Mouse (Mus musculus): ENCODE measurements around the gene Lrrc7. TPM values are rescaled to one million over a fixed set of nuclear protein-coding genes. Genes with fewer than 3 reads are reported as not detected.

The Lrrc7 gene
- total RNA-seq, 2 experiments from 2014 or later: 119 to 126 TPM

GRCm38 (mm10) chr3:158340808-158341207, 221.2 kb downstream of the Lrrc7 start:
- peak overlapping the region; percentile 58 for H3K27ac ChIP-seq

GRCm38 (mm10) chr3:158330085-158330484, 231.9 kb downstream of the Lrrc7 start:
- Histone ChIP-seq H3K27ac (no peak overlapping the region), H3K4me3 (no peak overlapping the region)
- DNase-seq (ENCODE audit: low spot score in 2 of 2): no peak
- no peak for TF ChIP-seq CTCF (conservative IDR thresholded peaks at IDR 0.05)

More at GRCm38 (mm10) chr3:158340808-158341207, 221.2 kb downstream of the Lrrc7 start:
- DNase-seq (ENCODE audit: low spot score in 2 of 2): no peak
- no peak for TF ChIP-seq CTCF (conservative IDR thresholded peaks at IDR 0.05)
- H3K4me3 ChIP-seq: no peak overlapping the region

DNA sequence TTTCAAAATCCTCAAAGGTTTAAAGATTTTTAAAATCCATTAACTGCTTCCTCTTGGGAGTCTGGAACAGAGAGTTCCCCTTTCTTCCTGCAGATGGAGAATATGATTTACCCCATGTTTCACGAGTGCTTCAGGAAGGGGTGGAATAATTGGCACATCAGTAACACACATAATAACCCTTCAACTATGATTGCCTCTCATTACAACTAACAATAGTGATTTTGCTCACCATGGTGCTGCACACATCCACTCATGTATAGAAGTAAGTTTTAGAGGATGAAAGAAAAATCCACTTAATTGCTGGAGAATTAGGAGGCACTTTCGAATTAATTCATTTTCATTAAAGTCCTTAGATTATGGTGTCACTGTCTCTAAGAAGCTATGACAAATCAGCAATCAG, 251.6 kb downstream of the Lrrc7 start:
- DNase-seq (ENCODE audit: low spot score in 2 of 2): no peak
- TF ChIP-seq CTCF (conservative IDR thresholded peaks at IDR 0.05): peak; percentile 28; the same call in 1 of the 2 replicates
- H3K27ac ChIP-seq: 0 out of 2 replicates have a peak overlapping the region, but pooled peaks have one; percentile 5
- H3K4me3 ChIP-seq: no peak overlapping the region

DNA sequence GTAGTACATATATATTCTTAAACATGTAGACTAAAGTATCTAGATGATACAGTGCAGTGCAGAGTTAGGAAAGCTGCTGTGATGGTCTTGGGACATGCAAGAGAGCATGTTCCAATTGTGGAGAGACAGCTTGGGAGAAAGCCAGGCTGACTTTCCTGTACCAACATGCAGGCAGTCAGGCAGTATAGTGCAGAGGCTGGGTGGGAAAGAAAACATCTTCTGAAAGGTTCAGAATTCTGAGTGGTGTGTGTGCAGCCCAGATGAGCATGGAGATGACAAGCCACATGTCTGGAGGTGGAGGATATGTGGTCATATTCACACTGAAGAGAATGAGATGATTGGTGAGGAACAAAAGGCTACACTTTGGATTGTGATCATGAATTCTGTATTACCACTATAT, 254.6 kb downstream of the Lrrc7 start:
- Histone ChIP-seq H3K27ac (no peak overlapping the region; the same call in 1 of the 2 replicates), H3K4me3 (no peak overlapping the region)
- DNase-seq (ENCODE audit: low spot score in 2 of 2): no peak
- no peak for TF ChIP-seq CTCF (conservative IDR thresholded peaks at IDR 0.05)

DNA sequence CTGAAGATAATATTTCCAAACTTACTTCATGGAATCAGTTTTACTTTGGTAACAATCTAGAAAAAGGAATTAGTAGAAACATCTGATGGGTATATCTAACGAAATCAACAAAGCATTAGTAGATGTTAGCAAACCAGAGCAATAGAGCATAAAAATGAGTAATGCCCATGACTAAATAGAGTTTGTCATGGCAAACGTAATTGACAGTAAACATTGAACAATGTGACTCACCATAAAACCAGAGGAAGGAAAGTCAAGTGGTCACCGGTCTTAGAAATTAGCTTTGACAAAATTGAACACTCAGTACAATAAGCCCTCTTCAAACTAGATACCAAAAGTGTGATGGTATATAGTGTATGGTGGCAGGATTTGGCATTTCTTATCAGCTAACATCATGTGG, 263.3 kb downstream of the Lrrc7 start:
- Histone ChIP-seq H3K4me3 (no peak overlapping the region), H3K27ac (no peak overlapping the region)
- TF ChIP-seq CTCF (conservative IDR thresholded peaks at IDR 0.05): no peak
- DNase-seq (ENCODE audit: low spot score in 2 of 2): no peak

DNA sequence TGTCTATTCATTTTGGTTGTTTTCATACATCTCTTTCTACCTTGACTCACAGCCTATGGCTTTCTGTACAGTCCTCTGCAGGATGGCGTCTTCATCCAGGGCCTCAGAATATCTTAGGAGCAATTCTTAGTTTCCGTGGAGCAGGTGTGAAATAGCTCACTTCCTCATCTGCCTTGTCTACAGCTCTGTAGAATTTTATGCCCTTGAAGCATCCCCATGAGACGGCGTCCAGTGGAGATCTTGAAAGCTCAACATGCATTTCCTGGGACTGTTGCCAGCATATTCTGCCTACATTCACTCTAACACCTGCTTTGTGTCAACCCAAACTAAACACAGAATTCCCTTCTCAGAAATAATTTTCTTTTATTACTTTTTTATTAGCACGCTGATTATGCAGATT, 267.0 kb downstream of the Lrrc7 start:
- TF ChIP-seq CTCF (conservative IDR thresholded peaks at IDR 0.05): no peak
- peak overlapping the region; percentile 51; the same call in 1 of the 2 replicates for H3K27ac ChIP-seq
- H3K4me3 ChIP-seq: no peak overlapping the region
- DNase-seq (ENCODE audit: low spot score in 2 of 2): peak in 1 of 2 experiments; percentile 14

- Histone ChIP-seq H3K27ac (no peak overlapping the region), H3K4me3 (no peak overlapping the region)
- TF ChIP-seq CTCF (conservative IDR thresholded peaks at IDR 0.05): no peak
- DNase-seq (ENCODE audit: low spot score in 2 of 2): no peak
Measured at GRCm38 (mm10) chr3:158284431-158284830, 277.6 kb downstream of the Lrrc7 start.

DNA sequence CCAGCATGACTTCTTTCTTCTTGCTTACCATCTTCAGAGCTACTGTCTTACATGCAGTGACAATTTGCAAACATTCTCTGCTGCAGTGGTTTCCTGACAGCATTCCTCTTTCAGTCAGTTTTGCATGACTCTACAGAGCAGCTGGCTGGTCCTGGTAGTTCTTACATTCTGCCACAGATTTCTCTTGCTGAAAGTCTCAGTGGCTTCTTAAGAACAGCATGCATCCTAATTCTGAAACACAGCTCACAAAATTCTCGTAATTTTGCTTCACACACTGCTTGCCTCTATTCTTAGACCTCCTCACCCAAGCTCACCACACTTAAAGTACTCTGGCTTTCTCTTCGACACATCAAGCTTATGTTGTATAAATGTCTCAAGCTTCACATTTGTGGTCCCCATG, 283.4 kb downstream of the Lrrc7 start:
- H3K4me3 ChIP-seq: no peak overlapping the region
- TF ChIP-seq CTCF (conservative IDR thresholded peaks at IDR 0.05): no peak
- H3K27ac ChIP-seq: peak overlapping the region; percentile 46
- peak; percentile 16 to 19 for DNase-seq (ENCODE audit: low spot score in 2 of 2)

DNA sequence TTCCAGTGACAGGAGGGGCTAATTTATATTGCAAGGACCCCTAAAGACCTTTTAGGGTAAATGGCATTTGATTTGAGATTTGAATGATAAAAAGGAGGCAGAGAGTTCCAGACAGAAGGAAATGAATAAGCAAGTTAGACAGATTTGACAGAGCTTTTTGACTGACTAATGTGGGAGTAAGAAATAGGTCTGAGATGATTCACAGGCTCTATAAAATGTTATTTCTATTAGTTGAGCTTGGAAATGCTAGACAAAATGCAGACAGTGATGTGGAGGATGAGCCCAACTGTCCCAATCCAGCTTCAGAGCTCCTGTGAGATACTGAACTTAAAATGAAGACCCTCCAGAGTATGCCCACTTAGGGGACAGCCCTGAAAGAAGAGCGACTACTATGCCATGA, 289.3 kb downstream of the Lrrc7 start:
- TF ChIP-seq CTCF (conservative IDR thresholded peaks at IDR 0.05): no peak
- peak in 1 of 2 experiments; percentile 27 for DNase-seq (ENCODE audit: low spot score in 2 of 2)
- peak overlapping the region; percentile 67 for H3K27ac ChIP-seq
- no peak overlapping the region for H3K4me3 ChIP-seq

DNA sequence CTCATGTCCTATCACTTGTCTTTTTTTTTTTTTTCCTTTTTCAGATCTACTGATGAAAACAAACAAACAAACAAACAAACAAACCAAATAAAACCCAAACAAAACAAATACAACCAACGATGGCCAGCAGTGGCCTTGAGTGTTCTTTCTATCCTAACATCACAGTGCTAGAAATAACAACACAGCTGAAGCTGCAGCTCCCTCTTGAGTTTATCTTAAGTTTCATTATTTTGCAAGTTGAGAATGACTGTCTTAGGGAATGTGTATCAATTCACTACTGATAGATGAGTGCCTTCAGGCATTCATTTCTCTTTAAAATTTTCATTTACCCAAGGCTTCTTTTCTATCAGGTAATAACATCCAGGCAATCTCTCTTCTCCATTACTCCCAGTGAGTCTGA, 291.1 kb downstream of the Lrrc7 start:
- TF ChIP-seq CTCF (conservative IDR thresholded peaks at IDR 0.05): peak; percentile 51
- DNase-seq (ENCODE audit: low spot score in 2 of 2): no peak
- Histone ChIP-seq H3K27ac (peak overlapping the region; percentile 67; the same call in 1 of the 2 replicates), H3K4me3 (no peak overlapping the region)

DNA sequence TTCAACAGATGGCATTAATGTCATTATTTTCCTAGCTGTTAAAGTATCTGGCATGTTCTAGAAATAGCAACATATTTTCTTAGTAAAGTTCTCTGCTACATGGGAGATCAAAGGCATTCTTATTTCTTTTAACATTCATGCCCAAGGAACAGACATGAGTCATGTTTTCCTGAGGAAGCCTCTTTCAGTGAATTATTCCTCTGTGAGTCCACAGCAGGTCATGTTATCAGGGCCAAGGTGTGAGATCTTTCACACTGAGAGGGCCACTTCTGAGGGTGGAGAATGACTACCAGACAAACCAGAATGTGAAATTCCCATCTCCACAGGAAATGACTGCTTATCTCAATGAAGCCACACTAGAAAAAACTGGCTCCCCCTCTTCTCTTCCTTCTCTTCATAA, 309.4 kb downstream of the Lrrc7 start:
- DNase-seq (ENCODE audit: low spot score in 2 of 2): no peak
- Histone ChIP-seq H3K27ac (peak overlapping the region; percentile 55), H3K4me3 (no peak overlapping the region)
- no peak for TF ChIP-seq CTCF (conservative IDR thresholded peaks at IDR 0.05)

DNA sequence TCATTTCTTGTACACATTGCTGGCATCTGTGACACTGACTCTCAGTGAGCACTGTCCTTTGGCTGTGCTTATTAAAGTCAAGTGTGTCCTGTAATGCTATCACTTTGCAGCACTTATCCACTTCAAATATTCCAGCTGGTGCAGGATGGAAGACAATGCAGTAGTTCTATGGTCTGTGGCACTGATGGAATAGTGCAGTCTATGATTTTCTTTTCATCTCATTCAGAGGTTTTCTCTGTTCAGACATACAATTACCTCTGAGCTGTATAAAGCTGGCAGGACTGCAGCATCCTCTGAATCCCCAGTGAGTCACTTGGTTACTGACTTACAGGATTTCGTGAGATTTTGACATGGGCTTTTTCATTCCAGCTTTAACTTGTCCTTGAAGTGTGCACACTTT, 314.3 kb downstream of the Lrrc7 start:
- no peak overlapping the region for H3K4me3 ChIP-seq
- TF ChIP-seq CTCF (conservative IDR thresholded peaks at IDR 0.05): no peak
- peak overlapping the region; percentile 18; the same call in 1 of the 2 replicates for H3K27ac ChIP-seq
- DNase-seq (ENCODE audit: low spot score in 2 of 2): no peak

GRCm38 (mm10) chr3:158210657-158211056, 351.4 kb downstream of the Lrrc7 start:
- no peak overlapping the region for H3K4me3 ChIP-seq
- no peak overlapping the region for H3K27ac ChIP-seq
- DNase-seq (ENCODE audit: low spot score in 2 of 2): no peak
- no peak for TF ChIP-seq CTCF (conservative IDR thresholded peaks at IDR 0.05)

- DNase-seq (ENCODE audit: low spot score in 2 of 2): peak; percentile 20 to 57
- no peak overlapping the region for H3K4me3 ChIP-seq
- peak; percentile 81 for TF ChIP-seq CTCF (conservative IDR thresholded peaks at IDR 0.05)
- no peak overlapping the region for H3K27ac ChIP-seq
Measured at GRCm38 (mm10) chr3:158210026-158210425, 352.0 kb downstream of the Lrrc7 start.

DNA sequence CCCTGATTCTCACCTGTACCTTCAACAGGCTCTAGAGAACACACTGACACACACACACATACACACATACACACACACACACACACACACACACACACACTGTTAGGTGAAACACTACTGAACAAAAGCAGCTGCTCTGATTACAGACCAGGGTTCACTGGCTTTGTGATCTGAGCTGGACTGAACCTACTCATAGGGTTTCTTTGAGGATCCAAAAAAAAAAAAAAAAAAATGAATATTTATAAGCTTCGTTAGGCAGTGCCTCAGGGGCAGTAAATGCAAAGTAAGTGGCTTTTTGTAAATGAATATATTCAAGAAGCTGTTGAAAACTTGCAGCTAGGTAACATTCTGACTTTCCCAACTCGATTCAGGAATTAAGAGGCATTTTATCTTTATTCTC, 354.2 kb downstream of the Lrrc7 start:
- DNase-seq (ENCODE audit: low spot score in 2 of 2): no peak
- no peak overlapping the region for H3K27ac ChIP-seq

More for the DNA sequence above, 354.2 kb downstream of the Lrrc7 start:
- TF ChIP-seq CTCF (conservative IDR thresholded peaks at IDR 0.05): no peak
- H3K4me3 ChIP-seq: no peak overlapping the region

All from layer of hippocampus, adult 2 months (tissue).